Mouse (Mus musculus) mouse trophoblast stem cell (cell line): ENCODE measurements around the gene Ceacam16.

Experiments
- in situ Hi-C, 2 experiments: fragments of 300-500 bp; cut with MseI, MboI; formaldehyde crosslinking; loops; 2 replicates in 1 of 2; 3 replicates in 1 of 2; pipeline ENCODE4 v1.15.1; 2025

The Ceacam16 gene

GRCm38 (mm10) chr7:19861199-19861598 is at the start of gene Ceacam16:
TSS of gene Ceacam16 (minus strand) at chr7:19861299.
- in situ Hi-C loops, result no loop called here

DNA sequence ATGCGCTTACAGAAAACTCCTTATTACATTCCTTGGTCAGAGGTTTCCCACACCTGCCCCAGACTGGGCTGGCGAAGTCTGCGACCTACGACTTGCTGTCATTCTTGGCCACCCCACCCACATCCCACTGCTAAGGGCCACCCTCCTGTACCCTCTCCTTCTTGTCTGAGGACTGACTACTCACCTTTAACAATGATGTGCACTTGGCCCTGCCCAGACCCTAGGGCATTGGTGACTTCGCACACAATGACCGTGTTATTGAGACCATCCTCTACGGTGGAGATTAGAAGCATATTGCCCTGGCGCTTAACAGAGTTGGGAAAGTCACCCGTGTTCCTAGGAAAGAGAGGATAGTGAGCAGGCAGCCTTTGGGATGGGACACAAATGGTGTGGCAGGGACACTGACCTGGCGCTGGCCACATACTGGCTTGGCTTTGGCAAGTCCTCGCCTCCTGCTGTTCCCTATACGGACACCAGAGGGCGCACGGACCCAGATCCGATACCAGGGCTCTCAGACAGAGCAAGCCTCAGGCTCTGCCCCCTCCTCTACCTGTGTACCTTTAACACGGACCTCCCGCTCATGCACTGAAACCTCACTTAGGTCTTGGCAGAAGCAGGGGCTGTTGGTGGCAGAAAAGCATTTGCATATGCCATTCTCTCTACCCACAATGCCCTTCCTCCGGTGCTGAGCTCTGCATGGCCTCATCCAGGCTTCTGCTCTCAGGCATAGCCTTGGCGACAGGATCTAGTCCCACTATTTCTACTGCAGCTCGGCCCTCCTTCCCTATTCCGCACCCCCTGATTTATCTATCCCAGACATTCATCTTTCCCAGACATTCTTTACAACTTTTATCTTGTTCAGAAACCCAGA is 49.6 kb upstream of the Ceacam16 start:
- in situ Hi-C loops, result loop anchor here (5.0 kb wide), 2 partner anchors 42 to 47 kb away; partner anchors contain the start of gene Igsf23 (in 1 of the 2)

- in situ Hi-C loops, result no loop called here
Observed at GRCm38 (mm10) chr7:19889881-19890280, 28.8 kb upstream of the Ceacam16 start.

DNA sequence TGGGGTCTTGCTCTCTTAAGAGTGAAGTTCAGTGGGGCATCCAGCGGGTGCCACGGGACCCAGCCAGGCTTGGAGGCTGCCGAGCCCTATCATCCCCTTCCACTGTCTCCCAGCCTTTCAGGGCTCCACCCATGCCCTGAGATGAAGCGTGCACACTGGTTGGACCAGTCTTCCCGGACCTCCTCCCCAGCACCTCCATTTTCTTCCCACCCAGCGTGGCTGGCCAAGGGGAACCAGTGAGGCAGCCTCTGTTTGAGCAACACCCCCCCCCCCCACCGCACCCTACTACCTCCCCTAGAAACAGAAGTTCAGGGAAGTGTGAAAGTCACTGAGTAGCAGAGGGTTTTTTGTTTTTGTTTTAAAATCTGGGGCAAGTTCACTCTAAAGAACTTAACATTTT is 26.8 kb upstream of the Ceacam16 start, which contains the start of gene Ceacam19:
TSS of gene Ceacam19 (minus strand) at position 117 of the 400 bp plus-strand sequence.
- in situ Hi-C loops, result no loop called here

GRCm38 (mm10) chr7:19880754-19881153 is 19.7 kb upstream of the Ceacam16 start:
- in situ Hi-C loops, result no loop called here

DNA sequence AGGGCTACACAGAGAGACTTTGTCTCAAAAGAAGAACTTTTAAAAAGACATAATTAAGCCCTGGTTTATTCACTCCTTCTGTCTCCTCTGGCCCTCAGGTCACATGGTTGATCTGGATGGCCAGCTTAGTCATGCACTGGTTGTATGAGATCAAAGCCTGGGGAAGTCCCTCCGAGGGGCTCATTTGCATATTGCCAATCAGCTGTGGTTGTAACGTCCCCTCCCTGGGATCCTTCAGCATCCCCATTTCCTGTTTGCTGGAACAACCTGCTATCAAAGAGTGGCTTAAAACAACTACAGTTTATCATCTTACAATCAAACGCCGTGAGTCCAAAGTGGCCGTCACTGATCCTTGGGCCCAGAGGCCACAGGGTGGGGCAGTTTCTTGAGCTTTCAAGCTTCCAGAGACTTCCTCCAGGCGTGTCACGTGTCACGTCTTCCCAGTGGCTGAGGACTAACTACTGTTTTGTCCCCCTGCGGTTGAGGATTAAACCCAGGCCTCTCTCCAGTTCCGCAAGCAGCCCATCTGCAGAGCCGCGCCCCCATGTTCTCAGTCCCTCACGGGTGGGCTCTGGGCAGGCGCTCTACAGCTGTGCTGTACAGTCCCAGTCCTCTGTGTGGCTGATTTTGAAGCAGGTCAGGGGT is 15.8 kb upstream of the Ceacam16 start:
- in situ Hi-C loops, result loop anchor here in 1 of 2 experiments (5.0 kb wide), 1 partner anchor 35 kb away; no protein-coding TSS in a partner anchor

DNA sequence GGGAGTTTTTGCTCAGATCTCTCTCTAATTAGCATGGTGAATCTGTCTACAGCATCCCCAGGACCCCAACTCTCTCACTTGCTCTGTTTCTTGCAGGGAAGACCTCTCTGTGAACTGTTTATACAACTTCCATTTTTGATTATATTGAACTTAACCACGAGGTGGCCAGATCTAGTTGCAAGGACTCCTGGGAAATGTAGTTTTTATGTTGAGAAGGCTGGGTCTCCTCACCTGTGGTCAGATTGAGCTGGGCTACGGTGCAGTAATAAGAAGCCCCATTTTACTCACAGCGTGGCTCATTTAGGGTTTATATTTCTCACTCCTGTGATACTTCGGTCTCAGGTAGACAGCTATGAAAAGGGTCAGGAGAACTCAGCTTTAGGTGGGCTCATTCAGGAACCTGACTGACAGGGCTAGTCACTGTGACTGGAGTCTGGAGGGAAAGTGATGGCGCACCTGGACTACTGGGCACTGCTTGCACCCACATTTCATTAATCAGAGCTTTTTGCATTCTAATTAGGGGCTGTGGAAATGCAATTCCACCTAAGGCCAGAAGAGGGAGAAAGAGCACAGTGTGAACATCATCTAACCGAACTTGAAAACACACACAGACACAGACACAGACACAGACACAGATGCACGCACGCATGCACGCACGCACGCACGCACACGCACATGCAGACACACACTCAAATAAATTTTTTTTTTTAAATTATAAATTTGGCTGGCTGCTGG is 15.0 kb upstream of the Ceacam16 start:
- in situ Hi-C loops, result loop anchor here in 1 of 2 experiments (5.0 kb wide), 1 partner anchor 34 kb away; no protein-coding TSS in a partner anchor

DNA sequence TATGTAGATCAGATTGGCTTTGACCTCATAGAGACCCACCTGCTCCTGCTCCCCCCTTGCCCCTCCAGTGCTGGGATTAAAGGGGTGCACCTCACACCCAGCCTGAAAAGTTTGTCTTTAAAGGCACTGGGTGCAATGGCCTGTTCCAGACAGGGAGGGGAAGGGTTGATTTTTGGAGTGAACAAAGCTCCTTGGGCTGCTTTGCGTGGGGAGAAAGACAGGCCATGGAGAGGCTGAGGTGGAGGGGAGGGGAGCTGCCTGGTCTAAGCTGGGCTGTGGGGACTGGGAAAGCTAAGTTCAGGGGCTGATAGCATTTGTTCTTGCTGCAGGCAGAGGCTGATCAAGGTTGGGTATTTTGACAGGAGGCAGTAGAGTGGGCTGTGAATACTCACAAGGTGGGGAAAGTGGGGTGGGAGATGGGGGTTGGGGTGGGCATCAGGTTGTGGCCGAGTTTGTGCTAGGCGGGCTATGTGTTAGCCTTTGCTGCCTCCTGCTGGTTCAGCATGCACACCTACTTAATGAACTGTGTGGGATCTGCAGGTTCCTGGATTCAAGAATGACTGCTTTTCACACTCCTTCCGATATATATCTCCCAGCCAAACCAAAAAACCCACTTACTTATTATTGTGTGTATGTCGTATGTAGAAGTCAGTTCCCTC is 11.0 kb upstream of the Ceacam16 start:
- in situ Hi-C loops, result loop anchor here (5.0 kb wide), 1 partner anchor 70 kb away; no protein-coding TSS in a partner anchor

DNA sequence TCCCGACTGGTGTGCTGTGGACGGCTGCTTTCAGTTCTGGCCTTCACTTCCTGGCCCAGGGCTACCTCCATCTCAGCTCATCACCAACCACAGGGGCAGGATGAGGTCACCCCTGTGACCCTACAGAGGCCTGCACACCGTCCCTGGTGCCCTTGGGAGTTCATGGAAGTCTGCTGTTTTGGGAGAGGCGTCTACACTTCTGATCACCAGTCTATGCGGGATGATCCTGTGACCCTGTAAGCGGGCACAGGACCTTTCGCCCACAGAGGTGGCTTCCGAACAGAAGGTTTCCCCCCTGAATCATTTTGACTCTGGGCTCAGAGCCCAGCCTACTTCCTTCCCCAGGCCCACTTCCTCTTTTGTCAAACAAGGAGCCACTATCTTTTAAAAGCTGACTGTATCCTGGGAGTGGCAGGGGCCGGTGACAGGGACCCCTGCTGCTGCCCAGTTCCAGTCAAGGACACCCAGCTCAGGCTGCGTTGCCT is 10.1 kb upstream of the Ceacam16 start:
- in situ Hi-C loops, result loop anchor here (5.0 kb wide), 1 partner anchor 69 kb away; no protein-coding TSS in a partner anchor

- in situ Hi-C loops, result no loop called here
Observed at GRCm38 (mm10) chr7:19867751-19868399, 6.8 kb upstream of the Ceacam16 start.

DNA sequence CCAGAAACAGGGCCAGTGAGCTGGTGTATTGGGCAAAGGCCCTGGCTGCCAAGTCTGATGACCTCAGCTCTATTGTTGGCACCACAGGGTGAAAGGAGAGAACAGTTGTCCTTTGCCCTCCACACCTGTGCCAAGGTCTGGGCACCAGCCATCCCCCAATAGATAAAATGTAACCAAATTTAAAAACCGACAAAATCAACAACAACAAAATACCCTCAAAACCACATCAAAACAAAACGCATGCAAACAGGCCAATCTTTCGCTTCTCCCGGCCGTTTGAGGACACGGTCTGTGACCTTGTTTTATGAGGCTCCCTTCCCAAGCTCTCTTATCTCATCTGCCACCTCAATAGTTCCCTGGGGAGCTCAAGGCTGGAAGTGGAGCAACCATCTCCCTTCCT is 5.4 kb upstream of the Ceacam16 start:
- in situ Hi-C loops, result no loop called here

DNA sequence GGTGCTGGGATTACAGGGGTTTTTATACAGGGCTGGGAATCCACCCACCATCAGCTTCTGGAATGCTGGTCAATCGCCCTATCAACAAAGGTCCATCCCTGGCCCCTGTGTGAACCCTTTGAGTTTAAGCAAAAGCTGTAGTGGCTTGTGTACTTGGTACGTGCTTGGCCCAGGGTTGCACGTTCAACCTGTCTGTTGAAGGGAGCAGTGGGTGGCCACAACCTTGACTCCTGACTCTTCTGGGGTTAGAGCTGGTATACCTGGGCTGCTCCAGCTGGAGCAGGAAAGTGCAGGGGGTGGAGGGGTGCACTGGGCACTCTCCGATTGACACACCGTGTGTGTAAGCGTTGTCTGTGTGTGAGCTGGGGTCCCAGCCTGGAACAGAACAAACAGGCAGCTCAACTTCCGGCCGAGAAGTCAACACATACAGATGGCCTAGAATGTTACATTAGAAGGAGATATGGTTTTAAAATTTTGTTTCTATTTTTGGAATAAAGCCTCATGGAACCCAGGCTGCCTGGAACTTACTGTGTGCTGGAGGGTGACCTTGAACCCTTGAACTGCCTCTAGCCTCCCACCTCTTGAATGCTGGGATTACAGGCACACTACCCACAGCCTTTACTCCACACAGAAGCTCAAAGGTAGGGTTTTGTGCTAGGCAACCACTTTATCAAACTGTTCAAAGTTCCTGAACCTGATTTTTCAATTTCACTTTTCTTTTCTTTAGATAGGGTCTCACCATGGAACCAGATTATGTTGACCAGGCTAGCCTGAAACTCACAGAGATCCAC is 4.3 kb upstream of the Ceacam16 start:
- in situ Hi-C loops, result no loop called here

- in situ Hi-C loops, result no loop called here
Observed at GRCm38 (mm10) chr7:19864241-19864640, 3.1 kb upstream of the Ceacam16 start.

DNA sequence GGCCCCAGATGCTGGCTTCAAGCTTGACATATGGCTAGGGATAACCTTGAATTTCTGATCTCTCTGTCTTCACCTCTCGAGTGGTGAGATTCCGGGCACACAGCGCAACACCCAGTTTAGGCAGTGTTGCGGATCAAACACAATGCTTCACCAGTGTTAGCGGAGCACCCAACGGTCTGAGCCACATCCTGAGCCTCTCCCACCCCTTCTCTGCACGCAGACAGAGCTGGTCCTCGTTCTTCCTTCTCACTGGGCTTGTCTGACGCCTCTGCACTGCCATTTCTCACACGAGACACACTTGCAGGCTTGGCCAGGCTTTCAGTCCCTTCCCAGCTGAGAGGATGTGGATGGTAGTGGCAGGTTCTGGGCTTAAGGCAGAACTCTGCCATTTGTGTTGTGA is 1.4 kb downstream of the Ceacam16 start:
- in situ Hi-C loops, result no loop called here

GRCm38 (mm10) chr7:19856283-19856682 is 4.8 kb downstream of the Ceacam16 start:
- in situ Hi-C loops, result no loop called here

DNA sequence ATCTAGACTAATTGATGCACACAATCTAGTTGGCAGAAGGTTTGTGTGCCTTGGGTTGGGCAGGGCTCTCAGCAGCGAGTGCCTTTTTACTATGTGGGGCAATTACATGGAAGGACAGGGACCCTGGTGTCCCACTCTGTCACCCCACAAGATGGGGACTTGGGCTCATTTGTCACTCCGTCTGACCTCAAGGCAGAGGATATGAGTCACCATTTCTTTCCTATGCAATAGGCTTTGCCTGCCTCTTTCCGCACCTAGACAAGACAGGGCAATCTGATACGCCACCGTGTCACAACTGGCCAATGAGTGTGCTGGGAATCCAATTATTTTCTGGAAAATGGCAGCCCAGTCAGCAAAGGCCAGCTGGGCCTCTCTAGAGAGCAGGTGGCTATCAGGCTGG is 5.4 kb downstream of the Ceacam16 start:
- in situ Hi-C loops, result no loop called here

- in situ Hi-C loops, result no loop called here
Observed at GRCm38 (mm10) chr7:19853526-19853925, 7.6 kb downstream of the Ceacam16 start.

- in situ Hi-C loops, result no loop called here
Observed at GRCm38 (mm10) chr7:19851858-19852570, 9.1 kb downstream of the Ceacam16 start, which contains the start of gene Gm19345. TSS of gene Gm19345 (plus strand) at chr7:19852003.
